Mouse (Mus musculus) MEL (cell line): ENCODE data around the gene Mgam.

Experiments
- CHD2 ChIP-seq: IDR thresholded peaks from 2 replicates; pipeline ENCODE4 v1.6.1; 2011; ENCODE audit warnings: low read length, improper control_type of control experiment
- CTCF ChIP-seq, 3 experiments: IDR thresholded peaks in 2 of 3; conservative IDR thresholded peaks in 1 of 3; 2 replicates each; pipeline ENCODE4 v1.5.1; 2011 to 2012; ENCODE audit warnings: low read length in 3 of 3, low read depth in 2 of 3, mild to moderate bottlenecking in 2 of 3, improper control_type of control experiment in 1 of 3, inconsistent platforms in 1 of 3, mixed read lengths in 1 of 3, moderate library complexity in 1 of 3; ENCODE audit not compliant: control insufficient read depth in 1 of 3, insufficient read depth in 1 of 3, poor library complexity in 1 of 3, severe bottlenecking in 1 of 3
- EP300 ChIP-seq, 2 experiments: IDR thresholded peaks; 2 replicates each; pipeline ENCODE4 v1.6.1; 2011; ENCODE audit warnings: improper control_type of control experiment in 2 of 2, low read length in 2 of 2, low read depth in 1 of 2, mild to moderate bottlenecking in 1 of 2
- ETS1 ChIP-seq: IDR thresholded peaks from 2 replicates; pipeline ENCODE4 v1.6.1; 2012; ENCODE audit warnings: low read depth, mild to moderate bottlenecking, inconsistent platforms, low read length, improper control_type of control experiment, moderate library complexity
- GABPA ChIP-seq: IDR thresholded peaks from 2 replicates; pipeline ENCODE4 v1.6.1; 2012; ENCODE audit warnings: low read depth, mild to moderate bottlenecking, inconsistent platforms, low read length, improper control_type of control experiment, moderate library complexity
- HCFC1 ChIP-seq: IDR thresholded peaks from 2 replicates; pipeline ENCODE4 v1.6.1; 2012; ENCODE audit warnings: low read depth, mild to moderate bottlenecking, inconsistent platforms, low read length, improper control_type of control experiment, moderate library complexity
- MAFK ChIP-seq: IDR thresholded peaks from 2 replicates; pipeline ENCODE4 v1.6.1; 2011; ENCODE audit warnings: low read depth, mild to moderate bottlenecking, low read length, improper control_type of control experiment, borderline replicate concordance
- MYC ChIP-seq: IDR thresholded peaks from 2 replicates; pipeline ENCODE4 v1.6.1; 2011; ENCODE audit warnings: low read depth, mild to moderate bottlenecking, low read length, improper control_type of control experiment, moderate library complexity
- POLR2A ChIP-seq, 2 experiments: IDR thresholded peaks; 2 replicates each; pipeline ENCODE4 v1.6.1; 2011 to 2012; ENCODE audit warnings: low read length in 2 of 2, mild to moderate bottlenecking in 2 of 2, control low read depth in 1 of 2, improper control_type of control experiment in 1 of 2, low read depth in 1 of 2, moderate library complexity in 1 of 2; ENCODE audit not compliant: control insufficient read depth in 1 of 2, insufficient read depth in 1 of 2, poor library complexity in 1 of 2
- POLR2AphosphoS2 ChIP-seq: IDR thresholded peaks from 2 replicates; pipeline ENCODE4 v1.6.1; 2011; ENCODE audit warnings: low read length, improper control_type of control experiment
- RCOR1 ChIP-seq: IDR thresholded peaks from 2 replicates; pipeline ENCODE4 v1.6.1; 2012; ENCODE audit warnings: low read depth, mild to moderate bottlenecking, inconsistent platforms, low read length, improper control_type of control experiment
- SMC3 ChIP-seq: IDR thresholded peaks from 2 replicates; pipeline ENCODE4 v1.6.1; 2011; ENCODE audit warnings: low read depth, low read length, improper control_type of control experiment
- TAL1 ChIP-seq: IDR thresholded peaks from 2 replicates; pipeline ENCODE4 v1.6.1; 2012; ENCODE audit warnings: mild to moderate bottlenecking, inconsistent platforms, low read length, moderate library complexity, mixed read lengths
- ZC3H11A ChIP-seq: IDR thresholded peaks from 2 replicates; pipeline ENCODE4 v1.6.1; 2012; ENCODE audit warnings: low read depth, mild to moderate bottlenecking, inconsistent platforms, low read length, improper control_type of control experiment

- TF ChIP-seq POLR2A (IDR thresholded peaks at IDR 0.05; ENCODE audit: control insufficient read depth in 1 of 2, insufficient read depth in 1 of 2, low read depth in 1 of 2, low read length in 2 of 2, poor library complexity in 1 of 2) (no peak), RCOR1 (no peak), CTCF (IDR thresholded peaks at IDR 0.05 in 2 of 3, conservative IDR thresholded peaks at IDR 0.05 in 1 of 3; ENCODE audit: control insufficient read depth in 1 of 3, insufficient read depth in 1 of 3, low read depth in 2 of 3, low read length in 3 of 3, poor library complexity in 1 of 3, severe bottlenecking in 1 of 3) (no peak), HCFC1 (no peak), EP300 (IDR thresholded peaks at IDR 0.05; ENCODE audit: low read depth in 1 of 2, low read length in 2 of 2) (no peak), MAFK (no peak), POLR2AphosphoS2 (no peak), ZC3H11A (no peak), SMC3 (no peak), GABPA (no peak), CHD2 (no peak), MYC (no peak), TAL1 (no peak), ETS1 (no peak)
These were observed 127.3 kb downstream of the Mgam start for GRCm38 (mm10) chr6:40755948-40756347.
